Mouse (Mus musculus) megakaryocyte-erythroid progenitor cell, adult 5-6 weeks (primary cell): ENCODE measurements around the gene Ovol3. TPM values are rescaled to one million over a fixed set of nuclear protein-coding genes. Genes with fewer than 3 reads are reported as not detected.
A peak's percentile ranks its signal among the peaks of the same experiment; 100 is the strongest.
"Not testable (repeated sequence)": the region's sequence is repeated elsewhere in the genome, so short reads cannot be mapped to it uniquely, and the experiment has no call there.

Source experiments
- ATAC-seq: replicated peaks from 2 replicates; pipeline ENCODE4 v1.8.0; 2016; ENCODE audit warnings: mild to moderate bottlenecking, inconsistent platforms; ENCODE audit not compliant: severe bottlenecking, poor library complexity, low FRiP score, low TSS enrichment
- total RNA-seq, 2 experiments: library from RNA; stranded (forward) in 1 of 2; stranded (reverse) in 1 of 2; fragments of 200-1000, 215-1000 nt in 1 of 2; fragments of >200 nt in 1 of 2; fragmentation: Nextera tagmentation in 1 of 2; gene quantifications; 2 replicates each; pipeline ENCODE4 v1.2.3; 2014 to 2017

The Ovol3 gene
- total RNA-seq, 2 experiments from 2014 or later: not detected

DNA sequence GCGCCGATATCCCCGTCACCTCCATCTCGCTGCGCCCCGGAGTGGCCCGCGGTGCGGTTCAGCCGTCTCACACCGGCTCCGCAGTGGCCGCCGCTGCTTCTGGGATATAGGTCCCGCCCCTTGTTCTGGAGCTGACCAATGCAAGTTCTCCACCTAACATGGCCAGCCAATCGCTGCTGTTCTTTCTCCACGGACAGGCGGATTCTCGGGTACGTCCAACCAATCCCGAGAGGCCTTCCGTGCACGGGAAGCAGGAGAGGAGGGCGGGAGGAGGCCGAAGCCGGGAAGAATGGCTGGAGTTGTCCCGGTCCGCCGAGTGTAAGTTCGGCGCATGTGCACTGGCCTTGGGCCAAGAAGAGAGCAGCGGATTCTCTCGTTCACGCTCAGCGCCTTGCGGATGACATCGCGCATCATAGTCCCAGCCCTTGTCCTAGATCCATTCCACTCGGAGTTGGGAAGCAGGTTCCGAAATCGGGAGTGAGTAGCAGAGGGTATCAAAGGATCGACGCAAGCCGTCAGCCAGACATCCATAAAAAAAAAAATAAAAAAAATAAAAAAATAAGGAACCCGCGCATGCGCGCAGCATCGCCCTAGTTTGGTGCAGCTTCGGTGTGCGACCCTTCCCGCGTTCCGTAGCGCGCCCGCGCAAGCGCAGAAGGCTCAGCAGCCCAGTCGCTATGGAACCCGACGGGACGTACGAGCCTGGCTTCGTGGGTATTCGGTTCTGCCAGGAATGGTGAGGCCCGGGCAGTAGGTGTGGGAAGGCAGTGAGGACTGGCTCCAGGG is 3.7 kb downstream of the Ovol3 start, which contains the start of the genes Polr2i and Tbcb:
TSS of gene Polr2i (plus strand) at position 280 of the 786 bp plus-strand sequence.
TSS of gene Tbcb (minus strand) at position 604 of the 786 bp plus-strand sequence.
- ATAC-seq: peak; percentile 95

DNA sequence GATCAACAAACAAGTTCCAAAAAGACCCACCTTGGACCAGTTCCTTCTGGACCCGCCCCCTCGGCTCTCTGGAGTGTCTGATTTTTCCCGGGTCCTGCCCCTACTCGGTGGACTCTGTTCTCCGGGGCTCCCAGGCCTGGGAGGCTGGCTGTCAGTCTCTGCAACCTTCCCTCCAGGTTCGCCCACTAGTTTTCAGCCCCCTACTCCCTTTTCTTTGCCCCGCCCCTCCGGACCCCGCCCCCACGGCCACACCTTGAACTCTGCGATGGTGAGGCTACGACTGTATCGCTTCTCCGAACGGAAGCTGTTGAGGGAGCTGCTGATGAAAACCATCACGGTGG is 4.2 kb downstream of the Ovol3 start:
- ATAC-seq: no peak

DNA sequence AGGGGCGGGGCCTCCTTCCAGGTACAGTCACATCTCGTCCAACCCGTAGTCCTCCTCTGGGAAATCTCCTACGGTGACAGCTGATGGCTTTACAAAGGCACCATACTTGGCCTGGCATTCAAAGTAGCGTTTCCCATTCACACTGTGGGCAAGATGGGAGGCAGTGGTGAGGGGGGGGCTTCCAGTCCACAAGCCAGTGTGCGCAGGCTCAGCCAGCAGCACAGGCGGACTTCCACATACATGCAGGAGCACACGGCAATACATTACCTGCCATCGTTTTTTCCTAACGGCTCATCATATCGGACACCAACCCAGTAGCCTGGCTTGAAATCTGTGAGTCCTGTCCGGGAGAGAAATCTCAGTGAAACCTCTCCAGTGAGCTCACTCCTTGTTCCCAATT is 11.3 kb downstream of the Ovol3 start:
- no peak for ATAC-seq

DNA sequence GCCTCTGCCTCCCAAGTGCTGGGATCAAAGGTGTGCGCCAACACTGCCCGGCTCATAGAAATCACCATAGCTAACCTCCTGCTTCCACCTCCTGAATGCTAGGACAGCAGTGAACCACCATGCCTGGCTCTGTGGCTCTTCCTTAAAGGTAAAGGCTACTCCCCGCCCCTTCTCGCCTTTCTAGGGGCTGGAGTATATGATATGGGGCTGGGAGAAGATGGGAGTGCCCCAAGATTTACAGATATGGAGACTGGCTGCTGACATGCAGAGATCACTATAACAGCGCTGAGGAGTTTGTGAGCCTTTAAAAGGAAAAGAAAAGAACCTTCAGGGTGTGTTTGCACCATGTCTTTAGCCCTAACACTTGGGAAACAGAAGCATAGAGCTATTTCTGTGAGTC is 13.3 kb downstream of the Ovol3 start:
- peak; percentile 58; the same call in 1 of the 2 replicates for ATAC-seq

DNA sequence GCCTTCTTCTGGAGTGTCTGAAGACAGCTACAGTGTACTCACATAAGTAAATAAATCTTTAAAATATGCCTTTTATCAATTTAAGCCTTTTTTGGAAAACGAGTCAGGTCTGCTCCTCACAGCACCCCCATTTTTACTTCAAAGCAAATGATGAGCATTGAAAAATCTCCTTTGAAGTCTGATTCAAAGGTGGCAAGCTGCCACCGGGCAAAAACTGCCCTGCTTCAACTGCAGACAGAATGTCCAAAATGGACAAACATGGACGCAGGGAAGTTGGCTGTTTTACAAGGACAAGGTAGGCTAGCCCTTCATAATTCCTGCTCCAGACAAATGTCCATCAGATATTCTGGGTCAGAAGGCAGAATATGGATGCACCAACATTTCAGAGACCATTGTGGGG is 14.1 kb downstream of the Ovol3 start:
- no peak for ATAC-seq

DNA sequence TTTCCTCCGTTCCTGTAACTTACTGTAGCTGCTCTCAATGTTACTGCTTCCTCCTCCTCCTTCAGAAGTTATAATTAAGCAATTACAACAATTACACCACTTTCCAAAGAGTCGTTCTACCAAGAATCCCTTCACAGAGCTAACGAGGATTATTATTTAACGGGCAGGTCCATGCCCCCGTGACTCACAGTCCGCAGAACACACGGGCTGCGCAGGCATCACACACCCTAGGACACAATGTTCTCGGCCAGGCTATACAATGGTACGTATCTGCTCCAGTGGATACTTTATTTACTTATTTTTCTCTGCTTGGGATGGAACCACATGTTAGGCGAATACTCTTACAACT is 15.5 kb downstream of the Ovol3 start:
- ATAC-seq: no peak

DNA sequence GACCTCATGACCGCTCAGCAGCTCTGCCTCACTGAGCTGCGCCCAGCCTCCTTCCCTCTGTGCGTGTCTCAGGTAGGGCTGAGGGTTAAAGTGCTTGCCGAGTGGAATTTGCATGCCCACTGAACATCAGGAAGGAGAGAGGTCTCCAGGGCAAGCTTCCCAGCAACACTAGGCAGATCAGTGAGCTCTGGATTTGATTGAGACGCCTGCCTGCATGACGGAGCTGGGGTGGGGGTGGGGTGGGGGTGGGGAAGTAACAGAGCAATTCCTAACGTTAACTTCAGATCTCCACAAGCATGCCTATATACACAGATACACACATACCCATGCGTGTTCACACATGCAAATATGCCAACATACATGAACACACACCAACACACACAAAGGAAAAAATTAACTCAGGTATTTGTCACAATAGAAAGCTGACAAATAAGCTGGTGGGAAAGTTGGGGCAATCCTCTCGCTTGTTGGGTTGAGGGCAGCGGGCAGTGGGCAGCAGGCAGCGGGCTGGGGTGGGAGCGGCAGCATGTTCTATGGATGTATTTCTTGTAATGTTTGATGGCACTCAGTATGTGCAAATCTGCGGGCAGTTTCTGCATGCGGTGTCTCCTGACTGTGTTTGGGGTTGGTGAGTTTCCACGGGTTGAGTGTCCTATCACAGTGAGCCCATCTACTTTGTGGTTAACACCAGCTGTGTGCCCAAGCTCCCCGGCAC is 16.1 kb downstream of the Ovol3 start:
- ATAC-seq: peak; percentile 79

DNA sequence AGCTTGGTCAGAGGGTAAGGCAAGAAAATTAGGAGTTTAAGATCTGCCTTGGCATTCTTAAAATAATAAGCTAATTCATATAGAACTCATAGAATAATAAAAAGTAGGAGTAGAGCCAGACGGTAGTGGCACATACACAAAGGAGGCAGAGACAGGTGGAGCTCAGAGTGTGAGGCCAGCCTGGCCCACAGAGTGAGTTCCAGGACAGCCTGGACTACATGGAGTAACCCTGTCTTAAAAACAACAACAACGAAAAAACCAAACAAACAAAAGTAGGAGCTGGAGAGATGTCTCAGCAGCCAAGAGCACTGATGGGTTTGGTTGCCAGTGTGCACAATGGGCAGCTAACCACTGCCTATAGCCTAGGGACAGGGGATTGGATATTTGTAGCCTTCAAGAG is 18.2 kb downstream of the Ovol3 start:
- no peak for ATAC-seq

DNA sequence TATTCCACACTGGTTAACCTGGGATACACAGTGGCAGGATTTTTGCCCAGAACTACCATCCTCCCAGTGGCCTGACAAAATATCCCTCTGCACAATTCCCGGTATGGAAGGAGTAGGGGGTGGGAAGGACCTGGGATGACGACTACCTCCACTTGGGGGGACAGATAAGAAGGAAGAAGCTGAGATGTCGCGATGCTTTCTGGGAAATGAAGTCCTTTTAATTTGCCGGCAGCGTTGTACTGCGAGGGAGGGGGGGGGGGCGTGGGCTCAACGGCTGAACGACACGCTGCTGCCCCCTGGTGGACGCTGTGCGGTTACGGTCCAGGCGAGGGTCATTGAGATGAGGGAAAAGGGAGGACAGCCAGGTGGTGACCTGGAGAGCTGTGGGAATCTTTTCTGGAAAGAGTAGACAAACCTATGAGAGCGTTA is 18.8 kb downstream of the Ovol3 start:
- ATAC-seq: peak; percentile 57

DNA sequence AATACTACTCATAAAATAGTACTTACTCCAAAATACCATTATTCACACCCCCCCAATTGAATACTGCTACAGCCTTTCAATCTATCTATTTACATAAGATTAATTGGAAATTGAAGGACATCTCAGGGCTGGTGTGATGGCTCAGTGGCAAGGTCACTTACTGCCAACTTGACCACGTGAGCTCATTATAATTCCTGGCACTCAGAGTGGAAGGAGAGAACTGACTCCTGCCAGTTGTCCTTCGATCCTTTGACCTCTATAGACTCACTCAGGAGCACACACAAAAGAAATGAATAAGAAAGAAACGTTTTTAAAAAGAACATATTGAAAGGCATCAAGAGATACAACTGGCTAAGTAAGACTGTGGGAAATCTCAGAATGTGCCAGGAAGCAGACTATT is 19.6 kb downstream of the Ovol3 start:
- ATAC-seq: no peak

DNA sequence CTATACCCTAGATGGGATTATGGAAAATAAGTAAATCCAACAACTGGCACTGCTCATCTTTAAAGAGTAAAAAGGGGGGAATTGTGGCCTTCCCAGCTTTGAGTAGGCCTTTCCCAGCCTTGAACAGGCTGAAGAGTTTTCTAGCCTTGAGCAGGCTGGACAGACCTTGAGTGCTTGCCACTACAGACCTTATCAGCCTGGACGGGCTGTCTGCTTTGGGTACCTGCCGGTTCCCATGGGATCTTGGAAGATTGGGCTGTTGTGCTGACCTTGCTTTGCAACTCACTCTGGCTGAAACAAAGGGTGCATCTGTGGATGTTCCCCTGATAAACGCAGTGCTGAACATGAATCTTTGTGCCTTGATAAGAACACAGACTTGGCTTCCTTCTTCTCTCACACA is 21.6 kb downstream of the Ovol3 start:
- ATAC-seq: no peak

DNA sequence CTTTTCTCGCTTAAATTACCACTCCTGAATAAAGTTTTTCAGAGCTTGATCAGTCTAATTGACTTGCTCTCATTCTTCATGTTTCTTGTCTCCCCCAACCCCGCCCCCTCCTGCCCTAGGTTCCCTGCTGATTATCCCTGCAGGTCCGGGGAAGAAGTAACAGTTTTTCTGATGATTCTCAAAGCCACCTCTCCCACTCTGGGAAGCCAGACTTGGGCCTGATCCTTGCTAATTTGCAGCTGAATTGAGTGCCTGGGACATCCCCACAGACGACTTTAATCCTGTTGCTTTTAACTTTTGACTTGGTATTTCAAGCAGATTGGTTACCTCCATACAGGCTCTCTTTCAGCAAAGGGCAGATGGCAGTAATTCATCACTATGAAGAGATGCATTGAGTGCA is 24.5 kb downstream of the Ovol3 start:
- ATAC-seq: no peak

DNA sequence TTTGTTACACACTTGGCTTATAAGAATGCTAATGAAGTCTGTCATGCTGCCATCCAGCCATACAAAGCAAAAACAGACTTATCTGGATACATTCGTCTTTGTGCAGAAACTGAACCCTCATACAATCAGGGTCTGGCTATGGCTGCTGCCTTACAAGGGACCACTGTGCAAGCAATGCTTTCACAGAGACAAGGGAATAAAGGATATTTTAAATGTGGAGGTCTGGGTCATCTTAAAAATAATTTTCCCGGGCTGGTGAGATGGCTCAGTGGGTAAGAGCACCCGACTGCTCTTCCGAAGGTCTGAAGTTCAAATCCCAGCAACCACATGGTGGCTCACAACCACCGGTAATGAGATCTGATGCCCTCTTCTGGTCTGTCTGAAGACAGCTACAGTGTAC is 29.2 kb downstream of the Ovol3 start:
- ATAC-seq: not testable (repeated sequence)

DNA sequence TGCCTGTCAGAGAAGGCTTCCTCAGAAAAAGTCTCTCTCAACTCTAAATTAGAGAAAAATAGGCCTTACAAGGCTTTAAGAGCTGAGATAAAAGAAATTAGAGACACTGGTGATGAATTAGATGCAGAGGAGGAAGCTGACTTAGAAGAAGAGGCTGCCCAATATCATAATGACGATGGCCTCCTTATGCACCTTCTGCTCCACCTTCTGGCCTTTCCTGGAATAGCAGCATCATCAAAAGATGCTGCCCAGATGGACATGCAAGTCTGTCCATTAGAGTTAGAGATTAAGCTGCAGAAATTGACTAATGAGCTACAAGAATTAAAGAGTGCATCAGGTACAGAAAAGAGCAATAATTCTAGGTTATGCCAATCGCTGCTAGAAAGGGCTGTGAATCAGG is 30.1 kb downstream of the Ovol3 start:
- ATAC-seq: peak; percentile 79

DNA sequence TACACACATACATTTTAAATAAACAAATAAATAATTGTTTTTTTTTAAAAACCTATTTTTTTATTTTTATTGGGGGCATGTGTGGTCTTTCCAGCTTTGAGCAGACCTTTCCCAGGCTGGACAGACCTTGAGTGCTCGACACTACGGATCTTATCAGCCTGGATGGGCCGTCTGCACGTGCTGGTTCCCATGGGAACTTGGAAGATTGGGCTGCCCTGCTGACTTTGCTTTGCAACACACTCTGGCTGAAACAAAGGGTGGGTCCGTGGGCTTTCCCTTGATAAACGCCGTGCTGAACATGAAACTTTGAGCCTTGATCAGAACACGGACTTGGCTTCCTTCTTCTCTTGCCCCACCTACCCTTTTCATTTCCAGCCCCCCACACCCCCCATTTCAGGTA is 31.1 kb downstream of the Ovol3 start:
- no peak; the same call in 1 of the 2 replicates for ATAC-seq

DNA sequence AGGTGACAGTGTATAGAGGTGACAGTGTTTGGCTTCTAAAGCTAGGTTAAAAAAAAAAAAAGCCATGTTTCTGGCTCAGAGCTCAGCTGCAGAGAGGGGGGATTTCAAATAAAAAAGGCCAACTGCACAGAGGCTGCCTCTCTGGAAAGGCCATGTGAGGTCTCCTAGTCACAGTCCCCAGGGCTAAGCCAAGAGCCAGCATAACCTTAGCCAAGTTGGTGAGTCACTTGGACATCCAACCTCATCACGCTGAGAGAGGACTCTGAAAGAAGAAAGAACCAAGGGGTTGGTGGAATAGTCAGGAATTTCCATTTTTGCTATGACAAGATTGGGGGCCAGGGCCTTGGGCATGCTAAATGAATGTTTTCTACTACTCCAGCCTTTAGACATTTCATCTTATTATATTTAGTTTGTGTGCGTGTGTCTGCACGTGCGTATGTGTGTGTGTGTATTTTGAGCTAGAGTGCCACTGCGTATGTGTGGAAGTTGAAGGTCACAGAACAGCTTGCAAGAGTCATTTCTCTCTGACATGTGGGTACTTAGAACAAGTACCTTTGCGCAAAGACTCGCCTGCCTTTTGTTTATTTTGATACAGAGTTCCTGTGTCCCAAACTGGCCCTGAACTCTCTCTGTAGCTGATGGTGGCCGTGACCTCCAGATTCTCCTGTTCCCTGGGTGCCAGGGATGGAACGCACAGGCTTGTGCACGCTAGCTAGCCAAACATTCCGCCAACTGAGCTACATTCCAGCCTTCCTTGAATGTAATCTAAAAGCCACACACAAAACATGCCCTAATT is 32.4 kb downstream of the Ovol3 start:
- ATAC-seq: no peak

DNA sequence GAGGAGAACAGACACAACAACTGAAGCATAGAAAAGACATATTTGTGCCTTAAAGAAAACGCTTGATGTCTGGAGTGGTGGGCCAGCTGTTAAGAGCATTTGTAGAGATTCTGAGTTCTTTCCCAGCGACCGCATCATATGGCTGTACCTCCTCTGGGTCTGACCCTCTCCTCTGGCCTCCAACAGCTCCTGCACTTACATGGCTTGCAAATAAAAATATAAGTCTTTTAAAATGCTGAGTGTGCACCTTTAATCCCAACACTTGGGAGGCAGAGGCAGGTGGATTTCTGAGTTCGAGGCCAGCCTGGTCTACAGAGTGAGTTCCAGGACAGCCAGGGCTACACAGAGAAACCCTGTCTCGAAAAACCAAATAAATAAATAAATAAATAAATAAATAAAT is 34.9 kb downstream of the Ovol3 start:
- not testable (repeated sequence) for ATAC-seq

DNA sequence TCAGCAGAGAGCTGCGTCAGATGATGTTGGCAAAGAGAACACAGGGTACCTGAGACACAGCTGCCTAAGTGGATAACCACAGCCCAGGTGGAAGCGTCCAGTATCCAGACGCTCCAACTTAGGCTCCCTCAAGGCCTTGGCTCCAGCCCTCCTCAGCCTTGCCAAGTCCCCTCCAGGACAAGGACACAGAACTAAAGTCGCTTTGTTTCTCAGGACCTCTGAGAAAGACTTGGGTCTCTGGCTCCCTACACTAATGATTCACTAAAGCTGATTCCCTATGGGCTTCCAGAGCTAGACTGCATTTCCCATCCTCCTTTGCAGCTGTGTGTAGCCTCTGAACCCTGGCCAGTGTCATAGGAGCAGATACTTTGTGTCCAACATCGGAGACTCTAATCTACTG is 35.3 kb downstream of the Ovol3 start:
- ATAC-seq: no peak

DNA sequence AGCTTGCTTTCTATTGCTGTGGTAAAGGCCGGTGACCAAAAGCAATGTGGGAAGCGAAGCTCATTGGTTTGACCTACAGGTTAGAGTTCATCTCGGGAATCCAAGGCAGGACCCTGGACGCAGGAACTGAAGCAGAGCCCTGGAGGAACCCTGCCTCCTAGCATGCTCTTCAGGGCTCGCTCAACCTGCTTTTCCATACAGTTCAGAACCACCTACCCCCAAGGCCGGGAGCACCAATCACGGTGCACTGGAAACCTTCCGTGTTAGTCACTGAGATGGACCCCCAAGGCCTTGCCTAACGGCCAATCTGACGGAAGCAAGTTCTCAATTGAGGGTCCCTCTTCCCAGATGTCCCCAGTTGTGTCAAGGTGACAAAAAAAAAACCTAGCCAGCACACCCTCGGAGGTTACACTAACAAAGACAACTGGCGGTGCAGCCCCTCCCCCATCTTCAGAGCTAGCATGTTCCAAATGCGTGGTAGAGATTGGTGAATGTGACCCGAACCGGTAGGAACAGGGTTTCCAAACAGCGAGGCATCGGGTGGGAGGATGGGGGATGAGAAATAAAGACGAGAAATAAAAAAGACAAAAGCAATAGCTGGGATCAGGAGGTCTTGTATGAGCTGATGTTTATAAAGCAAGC is 35.9 kb downstream of the Ovol3 start:
- no peak for ATAC-seq

DNA sequence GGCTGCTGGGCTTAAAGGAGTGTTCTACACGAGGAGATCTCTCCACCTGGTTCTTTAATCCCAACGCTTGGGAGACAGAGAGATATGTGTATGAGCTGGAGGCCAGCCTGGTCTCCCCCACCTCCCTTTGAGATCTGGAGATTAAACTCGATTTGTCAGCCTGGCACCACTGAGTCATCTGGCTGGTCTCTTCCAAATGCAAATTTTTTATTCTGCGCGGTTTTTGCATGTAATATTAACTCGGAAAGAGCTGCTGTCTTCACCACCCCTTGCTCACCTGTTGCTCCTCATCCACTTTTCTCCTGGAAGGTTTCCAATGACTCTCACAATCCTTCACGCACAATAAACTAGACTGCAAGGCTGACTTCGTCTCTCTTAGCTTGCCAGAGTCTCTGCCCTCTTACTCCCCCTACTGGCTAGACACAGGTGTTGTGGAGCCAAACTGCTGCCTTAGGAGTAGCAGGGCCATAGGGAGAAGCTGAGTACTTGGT is 37.0 kb downstream of the Ovol3 start, which contains the start of gene Capns1:
TSS of gene Capns1 (minus strand) at position 331 of the 491 bp plus-strand sequence.
- peak; percentile 66 for ATAC-seq
